Mouse (Mus musculus) neural tube, embryonic 13.5 days (tissue): ENCODE results near the gene Kmt2b. TPM values are rescaled to one million over a fixed set of nuclear protein-coding genes. Genes with fewer than 3 reads are reported as not detected.
A peak's percentile ranks its signal among the peaks of the same experiment; 100 is the strongest.

Source experiments
- ATAC-seq: fragments of 200-750 bp; cut with Nextera tagmentation; 2 replicates; pipeline ENCODE4 v1.8.0; 2017; ENCODE audit warnings: low read depth, mild to moderate bottlenecking, moderate TSS enrichment, moderate library complexity
- H3K27ac ChIP-seq: fragments of 300-500 bp; sonication (generic); replicated peaks from 2 replicates; pipeline ENCODE4 v1.5.1; 2015; ENCODE audit warnings: moderate library complexity, mild to moderate bottlenecking, inconsistent platforms
- H3K27me3 ChIP-seq: fragments of 300-500 bp; sonication (generic); 2 replicates; pipeline ENCODE4 v1.6.1; 2015; ENCODE audit warnings: mild to moderate bottlenecking, inconsistent platforms
- H3K36me3 ChIP-seq: fragments of 300-500 bp; sonication (generic); 2 replicates; pipeline ENCODE4 v1.6.1; 2015; ENCODE audit warnings: mild to moderate bottlenecking, inconsistent platforms
- H3K4me1 ChIP-seq: fragments of 300-500 bp; sonication (generic); replicated peaks from 2 replicates; pipeline ENCODE4 v1.6.1; 2015; ENCODE audit warnings: inconsistent platforms
- H3K4me2 ChIP-seq: fragments of 300-500 bp; sonication (generic); 2 replicates; pipeline ENCODE4 v1.6.1; 2015; ENCODE audit warnings: inconsistent platforms, mild to moderate bottlenecking, moderate library complexity
- H3K4me3 ChIP-seq: fragments of 300-500 bp; sonication (generic); 2 replicates; pipeline ENCODE4 v1.5.1; 2015; ENCODE audit warnings: mild to moderate bottlenecking, inconsistent platforms
- H3K9ac ChIP-seq: fragments of 300-500 bp; sonication (generic); 2 replicates; pipeline ENCODE4 v1.6.1; 2015; ENCODE audit warnings: moderate library complexity, mild to moderate bottlenecking, inconsistent platforms
- H3K9me3 ChIP-seq: fragments of 300-500 bp; sonication (generic); 2 replicates; pipeline ENCODE4 v1.6.1; 2016; ENCODE audit warnings: inconsistent platforms
- WGBS: fragments of 180-500 bp; shearing (Covaris S2); methylation state at CpG from one replicate; pipeline ENCODE4 v1.1.7; 2015; 5-methylcytosine and 5-hydroxymethylcytosine counted together
- microRNA-seq: library from miRNA; unstranded; fragments of <30 nt; microRNA quantifications from one replicate; pipeline ENCODE4, GENCODE M21; 2016
- polyA plus RNA-seq: library from polyadenylated mRNA; unstranded; fragments of >200 nt; fragmentation: Nextera tagmentation; extraction: Ambion mirVana; gene quantifications from 2 replicates; pipeline ENCODE4 v1.2.1, GENCODE M21; 2015

Gene Kmt2b
- polyA plus RNA-seq, 1 experiment from 2014 or later: 9.9 TPM

DNA sequence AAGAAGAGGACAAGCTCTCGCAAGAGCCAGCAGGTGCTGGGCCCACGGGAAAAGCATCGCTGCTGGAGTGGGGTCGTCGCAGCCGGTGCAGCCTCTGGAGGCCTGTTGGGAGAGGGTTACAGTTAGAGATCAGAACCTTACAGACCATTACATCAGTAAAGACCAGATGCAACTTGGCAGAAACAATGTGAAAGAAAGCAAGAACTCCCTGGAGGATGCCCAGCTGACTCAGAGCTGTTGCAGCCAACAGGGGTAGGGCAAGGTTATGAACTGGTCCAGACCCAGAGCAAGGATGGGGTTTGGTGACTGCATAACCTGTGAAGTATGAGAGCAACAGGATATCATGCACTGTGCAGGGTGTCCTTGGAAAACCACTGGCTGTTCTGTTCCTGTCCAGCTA is 64.0 kb downstream of the Kmt2b start:
- Histone ChIP-seq H3K27me3 (no peaks in the 10 kb centered on the region), H3K4me1 (peaks cover 9% of the 10 kb centered on the region), H3K4me3 (no peak overlapping the region), H3K9me3 (no peaks in the 10 kb centered on the region), H3K9ac (no peak overlapping the region), H3K27ac (no peak overlapping the region), H3K4me2 (no peak overlapping the region), H3K36me3 (peaks cover 73% of the 10 kb centered on the region)
- 80% methylated on average over 6 of the region's 6 CpGs for WGBS
- ATAC-seq: no peak

DNA sequence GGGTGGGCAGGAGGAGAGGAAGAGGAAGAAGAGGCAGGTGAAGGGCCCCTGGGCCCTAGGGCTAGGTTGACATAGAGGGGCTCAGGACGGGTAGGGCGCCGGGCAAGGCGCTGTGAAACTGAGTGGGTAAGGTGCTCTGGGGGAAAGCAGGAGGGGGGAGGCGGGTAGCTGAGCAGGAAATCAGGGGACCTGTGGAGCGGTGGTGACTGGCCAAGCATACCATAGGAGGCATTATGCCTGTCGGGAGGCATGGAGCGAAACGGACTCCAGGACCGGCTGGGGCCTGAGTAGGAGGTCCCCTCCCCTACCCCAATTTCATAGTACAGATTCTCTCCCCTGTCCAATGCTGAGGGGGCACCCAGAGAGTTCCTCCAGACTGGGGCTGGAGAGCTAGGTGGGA is 65.7 kb downstream of the Kmt2b start:
- no peak for ATAC-seq
- Histone ChIP-seq H3K9ac (no peak overlapping the region), H3K27me3 (no peaks in the 10 kb centered on the region), H3K4me1 (peaks cover 9% of the 10 kb centered on the region), H3K27ac (no peak overlapping the region), H3K4me3 (no peak overlapping the region), H3K36me3 (peaks cover 56% of the 10 kb centered on the region), H3K9me3 (no peaks in the 10 kb centered on the region), H3K4me2 (no peak overlapping the region)
- WGBS: 87% methylated on average over 10 of the region's 10 CpGs

DNA sequence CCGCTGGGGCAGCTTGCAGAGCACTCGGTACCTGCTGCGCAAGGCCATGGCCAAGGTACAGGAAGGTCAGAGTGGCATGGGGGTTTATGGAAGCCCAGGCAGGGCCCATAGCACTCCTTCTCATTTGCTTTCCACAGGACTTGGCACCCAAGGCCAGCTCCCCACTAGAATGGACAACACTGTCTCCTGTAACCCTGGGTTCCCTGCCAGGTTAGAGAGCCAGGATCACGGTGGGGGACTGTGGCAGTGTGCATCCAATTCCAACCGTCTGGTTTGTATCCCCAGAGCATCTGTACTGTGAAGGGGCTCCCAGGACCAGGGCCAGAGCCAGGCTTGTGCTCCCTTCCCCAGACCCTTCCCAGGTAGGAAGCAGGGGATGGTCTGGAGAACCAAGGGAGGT is 67.7 kb downstream of the Kmt2b start:
- Histone ChIP-seq H3K9me3 (no peaks in the 10 kb centered on the region), H3K36me3 (peaks cover 36% of the 10 kb centered on the region), H3K9ac (no peak overlapping the region), H3K4me2 (no peak overlapping the region), H3K4me1 (no peaks in the 10 kb centered on the region), H3K4me3 (no peak overlapping the region), H3K27me3 (no peaks in the 10 kb centered on the region), H3K27ac (peak overlapping the region; percentile 18; the same call in 1 of the 2 replicates)
- ATAC-seq: no peak
- WGBS: 82% methylated on average over 5 of the region's 5 CpGs

DNA sequence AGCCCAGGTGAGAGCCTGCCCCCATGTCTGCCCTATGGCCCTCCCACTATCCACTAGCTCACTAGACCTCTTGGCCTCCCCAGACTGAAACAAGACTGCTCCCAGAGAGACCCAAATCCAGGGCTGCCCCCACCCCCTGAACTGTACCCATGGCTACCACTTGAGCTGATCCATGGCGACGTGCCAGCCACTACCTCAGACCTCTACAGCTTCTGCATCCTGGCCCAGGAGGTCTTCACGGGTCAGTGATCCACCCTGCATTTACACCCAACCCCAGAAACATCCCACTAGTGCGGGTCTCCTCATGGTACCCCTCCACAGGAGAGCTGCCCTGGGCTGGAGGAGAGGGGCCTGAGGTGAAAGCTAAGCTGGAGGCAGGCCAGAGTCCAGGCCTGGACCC is 68.1 kb downstream of the Kmt2b start:
- Histone ChIP-seq H3K27ac (peak overlapping the region; percentile 18; the same call in 1 of the 2 replicates), H3K27me3 (no peaks in the 10 kb centered on the region), H3K36me3 (peaks cover 32% of the 10 kb centered on the region), H3K9me3 (no peaks in the 10 kb centered on the region), H3K4me2 (no peak overlapping the region), H3K4me1 (no peaks in the 10 kb centered on the region), H3K4me3 (no peak overlapping the region), H3K9ac (no peak overlapping the region)
- WGBS: 73% methylated on average over 4 of the region's 4 CpGs
- ATAC-seq: 0 out of 2 replicates have a peak, but pooled peaks have one; percentile 1

Small RNAs within 50 kb of the gene (microRNA-seq; reads per million reads assigned to microRNA genes)
- gene Gm38670: 0.74 reads per million
- gene Mir3569: not detected

Other genes with a start within 250 kb of the Kmt2b start
- 10.8 and 12.7 TPM in 2 replicates for gene Lrfn3, start 226.0 kb downstream of the Kmt2b start, polyA plus RNA-seq
- 35.3 and 40.8 TPM in 2 replicates for gene Tyrobp, start 175.0 kb downstream of the Kmt2b start, polyA plus RNA-seq
- gene Hcst, start 168.9 kb downstream of the Kmt2b start, polyA plus RNA-seq: 1.0 TPM in 1 of 2 replicates, not detected in the other
- 1.9 and 2.8 TPM in 2 replicates for gene Nfkbid, start 167.0 kb downstream of the Kmt2b start, polyA plus RNA-seq
- 528 and 571 TPM in 2 replicates for gene Aplp1, start 143.2 kb downstream of the Kmt2b start, polyA plus RNA-seq
- gene Kirrel2, start 131.0 kb downstream of the Kmt2b start, polyA plus RNA-seq: 3.3 and 3.9 TPM in 2 replicates
- gene Nphs1, start 130.4 kb downstream of the Kmt2b start, polyA plus RNA-seq: 0.77 and 1.0 TPM in 2 replicates
- gene Prodh2, start 95.1 kb downstream of the Kmt2b start, polyA plus RNA-seq: not detected in 2 replicates
- 86.8 and 95.2 TPM in 2 replicates for gene Arhgap33, start 53.7 kb downstream of the Kmt2b start, polyA plus RNA-seq
- 6.6 TPM in 2 replicates for gene Hspb6, start 36.5 kb downstream of the Kmt2b start, polyA plus RNA-seq
- gene Proser3, start 36.4 kb downstream of the Kmt2b start, polyA plus RNA-seq: 6.7 and 8.6 TPM in 2 replicates
- gene Lin37, start 28.9 kb downstream of the Kmt2b start, polyA plus RNA-seq: 60.9 and 62.9 TPM in 2 replicates
- 92.6 and 113 TPM in 2 replicates for gene U2af1l4, start 25.4 kb downstream of the Kmt2b start, polyA plus RNA-seq
- gene Gm49396, start 25.4 kb downstream of the Kmt2b start, polyA plus RNA-seq: 14.5 and 15.1 TPM in 2 replicates
- 126 and 147 TPM in 2 replicates for gene Psenen, start 25.1 kb downstream of the Kmt2b start, polyA plus RNA-seq
- gene Igflr1, start 23.3 kb downstream of the Kmt2b start, polyA plus RNA-seq: 4.8 and 6.0 TPM in 2 replicates
- 0.36 and 0.50 TPM in 2 replicates for gene Zbtb32, start 10.2 kb upstream of the Kmt2b start, polyA plus RNA-seq
- gene Upk1a, start 24.1 kb upstream of the Kmt2b start, polyA plus RNA-seq: 0.49 and 0.62 TPM in 2 replicates
- 1,295 and 1,305 TPM in 2 replicates for gene Cox6b1, start 37.4 kb upstream of the Kmt2b start, polyA plus RNA-seq
- not detected in 2 replicates for gene Etv2, start 47.1 kb upstream of the Kmt2b start, polyA plus RNA-seq
- 137 and 142 TPM in 2 replicates for gene Rbm42, start 61.6 kb upstream of the Kmt2b start, polyA plus RNA-seq
- gene Haus5, start 76.3 kb upstream of the Kmt2b start, polyA plus RNA-seq: 22.0 and 22.7 TPM in 2 replicates
- not detected in 2 replicates for gene Pmis2, start 82.9 kb upstream of the Kmt2b start, polyA plus RNA-seq
- not detected in 2 replicates for gene 2200002J24Rik, start 110.2 kb upstream of the Kmt2b start, polyA plus RNA-seq
- gene Atp4a, start 123.5 kb upstream of the Kmt2b start, polyA plus RNA-seq: 0.80 and 1.6 TPM in 2 replicates
- 253 and 272 TPM in 2 replicates for gene Tmem147, start 140.8 kb upstream of the Kmt2b start, polyA plus RNA-seq
- 1.6 and 2.9 TPM in 2 replicates for gene Gapdhs, start 155.0 kb upstream of the Kmt2b start, polyA plus RNA-seq
- gene Sbsn, start 162.7 kb upstream of the Kmt2b start, polyA plus RNA-seq: 1.2 and 2.8 TPM in 2 replicates
- 1.0 TPM in 1 of 2 replicates, not detected in the other for gene Dmkn, start 175.0 kb upstream of the Kmt2b start, polyA plus RNA-seq
- gene Krtdap, start 199.2 kb upstream of the Kmt2b start, polyA plus RNA-seq: 0.85 TPM in 1 of 2 replicates, not detected in the other
- gene Ffar2, start 235.0 kb upstream of the Kmt2b start, polyA plus RNA-seq: 0.32 TPM in 1 of 2 replicates, not detected in the other